Mouse (Mus musculus) lung, postnatal 25 days (tissue): Measurements from ENCODE around the gene Zfr2.
A peak's percentile ranks its signal among the peaks of the same experiment; 100 is the strongest.
"Not testable (repeated sequence)": the region's sequence is repeated elsewhere in the genome, so short reads cannot be mapped to it uniquely, and the experiment has no call there.

Experiments used
- DNase-seq: peaks from one replicate; pipeline ENCODE4 v3.0.0; 2022; ENCODE audit warnings: low spot score

Gene Zfr2

GRCm38 (mm10) chr10:81202978-81203720, 29.8 kb upstream of the Zfr2 start:
- no peak for DNase-seq

- DNase-seq: no peak
Observed at GRCm38 (mm10) chr10:81204137-81204536, 28.8 kb upstream of the Zfr2 start.

DNA sequence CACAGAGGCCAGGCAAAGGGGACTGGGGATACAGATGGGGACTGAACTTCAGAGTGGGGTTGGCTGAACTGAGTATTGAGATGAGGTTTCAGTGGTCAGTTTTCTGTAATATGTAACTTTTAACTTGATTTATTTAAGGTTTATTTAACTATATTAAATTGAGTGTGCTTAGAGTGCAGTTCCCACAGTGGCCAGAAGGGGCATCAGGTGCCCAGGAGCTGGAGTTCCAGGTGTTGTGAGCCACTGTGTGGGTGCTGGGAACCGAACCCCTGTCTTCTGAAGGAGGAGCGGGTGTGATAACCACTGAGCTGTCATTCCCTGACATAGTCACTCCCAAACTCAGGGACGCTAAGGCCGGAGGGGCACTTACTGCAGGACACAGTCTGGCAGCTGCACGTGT, 22.8 kb upstream of the Zfr2 start:
- no peak for DNase-seq

- DNase-seq: no peak
Observed at GRCm38 (mm10) chr10:81216260-81216659, 16.7 kb upstream of the Zfr2 start.

- DNase-seq: no peak
Observed at GRCm38 (mm10) chr10:81216810-81217209, 16.1 kb upstream of the Zfr2 start.

DNA sequence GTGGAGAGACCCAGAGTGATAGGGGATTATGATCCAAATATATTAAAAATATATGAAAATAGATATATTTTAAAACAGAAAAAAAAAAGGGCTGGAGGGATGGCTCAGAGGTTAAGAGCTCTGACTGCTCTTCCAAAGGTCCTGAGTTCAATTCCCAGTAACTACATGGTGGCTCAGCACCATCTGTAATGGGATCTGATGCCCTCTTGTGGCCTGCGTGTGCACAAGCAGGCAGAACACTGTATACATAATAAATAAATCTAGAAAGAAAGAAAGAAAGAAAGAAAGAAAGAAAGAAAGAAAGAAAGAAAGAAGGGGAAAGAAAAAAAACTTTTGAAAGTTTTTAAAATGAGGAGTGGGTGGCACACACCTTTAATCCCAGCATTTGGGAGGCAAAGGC, 15.7 kb upstream of the Zfr2 start:
- peak; percentile 30 for DNase-seq

DNA sequence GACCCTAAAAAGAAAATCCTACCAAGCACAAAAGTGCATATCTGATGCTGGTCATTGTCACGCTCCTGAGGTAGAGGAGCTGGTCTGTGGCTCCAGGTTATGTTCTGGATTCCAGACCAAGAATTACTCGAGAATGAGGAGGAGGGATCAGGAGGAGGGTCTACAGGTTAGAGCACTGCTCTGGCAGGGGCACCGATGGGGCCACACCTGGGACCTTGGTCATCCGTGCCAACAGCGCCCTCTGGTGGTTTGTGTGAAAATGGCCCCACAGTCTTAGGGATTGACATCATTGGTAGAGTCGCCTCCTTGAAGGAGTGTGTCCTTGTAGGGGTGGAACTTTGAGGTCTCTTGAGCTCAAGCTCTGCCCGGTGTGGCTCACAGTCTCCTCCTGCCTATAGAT, 15.0 kb upstream of the Zfr2 start:
- peak; percentile 73 for DNase-seq

DNA sequence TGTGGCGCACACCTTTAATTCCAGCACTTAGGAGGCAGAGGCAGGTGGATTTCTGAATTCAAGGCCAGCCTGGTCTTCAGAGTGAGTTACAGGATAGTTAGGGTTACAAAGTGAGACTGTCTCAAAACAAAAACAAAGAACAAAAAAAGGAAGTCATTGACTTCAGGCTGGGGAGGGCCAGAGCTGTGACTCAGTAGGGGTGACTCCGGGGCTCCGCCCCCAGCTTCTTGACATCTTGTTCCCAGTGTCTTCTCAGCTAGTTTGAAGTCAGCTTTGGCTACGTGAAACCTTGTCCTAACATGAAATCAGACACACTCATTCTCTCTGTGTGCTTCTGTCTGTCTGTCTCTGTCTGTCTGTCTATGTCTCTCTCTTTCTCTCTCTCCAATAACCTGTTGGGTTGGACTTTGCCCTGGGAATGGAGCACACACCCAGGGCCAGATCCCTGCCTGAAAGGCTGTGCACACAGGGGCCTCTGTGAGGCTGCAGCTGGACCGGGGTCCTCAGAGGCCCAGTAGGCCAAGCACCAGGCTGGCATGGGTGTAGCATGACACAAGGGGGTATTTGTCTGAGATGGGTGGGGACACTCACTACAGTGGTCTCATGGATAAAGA, 11.4 kb upstream of the Zfr2 start:
- DNase-seq: no peak

- not testable (repeated sequence) for DNase-seq
Observed at GRCm38 (mm10) chr10:81223731-81224130, 9.2 kb upstream of the Zfr2 start.

DNA sequence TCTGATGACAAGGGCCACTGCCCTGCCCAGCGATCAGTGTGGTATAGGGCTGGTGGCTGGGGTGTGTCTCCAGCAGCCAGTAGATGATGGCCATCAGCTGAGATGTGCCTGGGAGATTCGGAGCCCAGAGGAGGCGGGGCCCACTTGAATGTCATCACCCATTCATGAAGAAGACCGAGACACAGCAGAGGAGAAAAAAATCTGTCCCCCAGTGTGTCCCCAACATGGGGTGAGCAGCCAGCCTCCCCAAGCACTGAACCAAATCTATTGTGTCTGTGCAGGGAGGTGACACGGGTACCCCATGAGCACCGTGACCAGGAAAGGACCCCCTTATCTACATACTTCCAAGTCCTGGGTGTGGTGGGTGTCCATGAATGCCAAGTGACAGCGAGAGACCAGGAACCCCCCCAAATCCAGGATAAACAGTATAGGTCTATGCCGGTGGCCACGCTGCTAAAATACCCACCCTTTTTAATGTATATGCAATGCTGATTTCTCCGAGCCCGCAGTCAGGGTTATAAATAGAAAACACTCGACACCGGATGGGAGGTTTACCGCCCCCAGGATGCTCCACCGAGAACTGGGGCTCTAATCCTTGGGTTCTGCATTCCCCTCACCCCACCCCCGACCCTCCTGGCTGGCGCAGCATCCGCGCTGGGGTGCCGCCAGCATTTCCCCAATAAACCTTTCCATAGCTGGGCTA, 3.1 kb upstream of the Zfr2 start:
- no peak for DNase-seq

DNA sequence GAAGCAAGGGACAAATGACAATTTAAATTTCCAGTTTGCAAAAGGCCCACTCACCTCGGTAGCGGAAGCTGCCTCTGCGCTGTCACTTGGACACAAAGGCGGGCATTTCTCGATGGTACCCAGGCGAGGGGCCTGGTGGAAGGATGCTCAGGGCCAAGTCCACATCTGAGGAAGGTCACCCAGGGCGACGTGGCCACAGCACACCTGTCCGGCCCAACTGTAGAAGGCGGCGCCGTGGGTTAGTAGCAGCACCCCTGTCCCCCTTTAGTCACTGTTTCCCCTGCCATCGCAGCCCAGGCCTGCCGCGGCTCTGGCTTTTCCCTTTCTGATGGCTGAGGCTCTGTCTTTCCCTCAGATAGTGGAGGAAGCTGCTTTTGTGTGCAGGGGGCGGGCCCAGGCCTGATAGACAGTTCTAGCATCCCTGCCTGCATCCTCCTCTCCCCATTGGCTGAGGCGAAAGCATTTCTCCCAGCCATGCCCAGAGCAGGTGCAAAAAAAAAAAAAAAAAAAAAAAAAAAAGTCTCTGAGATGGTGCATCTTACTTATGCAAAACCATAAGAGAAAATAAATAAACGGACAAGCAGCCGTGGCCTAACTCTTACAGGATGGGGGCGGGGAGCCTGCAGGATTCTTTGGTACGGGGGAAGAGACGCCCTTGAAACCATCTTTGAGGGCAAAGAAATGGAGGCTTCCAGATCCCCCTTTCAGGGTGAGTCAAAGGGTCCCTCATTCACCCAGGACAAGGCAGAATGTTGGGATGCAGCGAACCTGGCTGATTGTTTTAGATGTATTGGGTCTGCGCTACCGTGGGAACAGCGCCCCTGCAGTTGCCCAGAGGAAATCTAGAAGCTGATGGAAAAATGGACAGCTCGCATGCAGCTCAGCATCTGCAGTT, 2.3 kb upstream of the Zfr2 start, which contains the start of gene Atcay:
Gene Atcay (minus strand): TSS at position 396 of the 895 bp plus-strand sequence.
- no peak for DNase-seq

DNA sequence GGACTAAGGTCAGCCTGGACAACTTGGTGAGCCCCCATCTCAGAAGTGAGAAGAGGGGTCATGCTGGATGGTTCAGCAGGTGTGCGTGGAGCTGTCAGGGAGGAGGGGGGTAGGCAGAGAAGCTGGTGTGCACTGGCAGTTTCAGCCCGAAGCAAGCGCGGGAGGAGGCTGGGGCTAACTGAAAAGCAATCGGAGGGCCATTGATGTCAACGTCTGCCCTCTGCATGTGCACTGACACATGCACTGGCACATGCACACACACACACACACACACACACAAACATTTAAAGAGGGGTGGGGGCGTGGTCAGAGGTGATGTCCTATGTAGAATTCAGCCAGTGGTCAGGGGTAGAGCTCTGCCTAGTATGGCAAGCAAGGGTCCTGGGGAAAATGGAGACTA, 1.5 kb upstream of the Zfr2 start:
- no peak for DNase-seq

DNA sequence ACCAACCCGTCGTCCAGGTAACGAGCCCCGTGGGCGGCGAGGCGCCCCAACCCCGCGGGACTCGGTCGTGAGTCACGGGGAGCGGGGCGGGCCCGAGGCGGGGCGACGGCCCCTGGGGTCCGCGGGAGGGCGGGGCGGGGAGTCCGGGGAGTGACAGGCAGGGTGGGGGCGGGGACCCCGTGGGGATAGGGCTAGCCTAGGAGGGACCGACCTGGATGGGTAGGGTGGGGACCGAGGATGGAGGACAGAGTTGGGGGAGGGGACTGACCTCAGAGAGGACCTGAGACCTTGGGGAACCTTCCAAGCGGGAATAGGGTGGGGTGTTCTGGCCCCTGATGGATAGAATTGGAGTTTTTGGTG, 251 bp downstream of the Zfr2 start:
- DNase-seq: no peak

DNA sequence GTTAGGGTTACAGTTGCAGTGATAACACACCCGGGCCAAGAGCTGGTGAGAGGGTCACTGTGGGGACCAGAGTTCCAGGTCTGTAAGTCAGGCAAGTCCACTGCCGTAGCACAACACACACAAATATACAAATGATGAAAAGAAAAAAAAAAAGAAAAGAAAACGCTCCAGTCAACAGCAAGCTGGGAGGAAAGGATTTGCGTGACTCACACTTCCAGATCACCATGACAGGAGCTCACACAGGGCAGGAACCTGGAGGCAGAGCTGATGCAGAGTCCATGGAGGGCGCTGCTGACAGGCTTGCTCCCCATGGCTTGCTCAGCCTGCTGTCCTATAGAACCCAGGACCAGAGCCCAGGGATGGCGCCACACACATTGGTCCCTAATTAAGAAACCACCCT, 1.3 kb downstream of the Zfr2 start:
- no peak for DNase-seq

GRCm38 (mm10) chr10:81236471-81237268, 3.7 kb downstream of the Zfr2 start:
- no peak for DNase-seq

DNA sequence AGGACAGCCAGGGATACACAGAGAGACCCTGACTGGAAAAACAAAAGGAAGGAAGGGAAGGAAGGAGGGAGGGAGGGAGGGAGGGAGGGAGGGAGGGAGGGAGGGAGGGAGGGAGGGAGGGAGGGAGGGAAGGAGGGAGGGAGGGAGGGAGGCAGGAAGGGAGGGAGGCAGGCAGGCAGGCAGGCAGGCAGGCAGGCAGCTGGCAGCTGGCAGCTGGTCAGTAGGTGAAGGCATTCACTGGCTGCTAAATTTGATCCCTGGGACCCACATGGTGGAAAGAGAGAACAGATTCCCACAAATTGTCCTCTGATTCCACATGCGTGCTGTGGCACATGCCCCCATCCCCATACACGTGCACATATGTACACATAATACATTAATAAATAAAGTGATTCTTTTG, 5.7 kb downstream of the Zfr2 start:
- DNase-seq: no peak

- peak; percentile 35 for DNase-seq
Observed at GRCm38 (mm10) chr10:81240876-81241275, 7.9 kb downstream of the Zfr2 start.

GRCm38 (mm10) chr10:81242021-81242420, 9.1 kb downstream of the Zfr2 start:
- no peak for DNase-seq

- DNase-seq: no peak
Observed at GRCm38 (mm10) chr10:81244146-81244545, 11.2 kb downstream of the Zfr2 start.

DNA sequence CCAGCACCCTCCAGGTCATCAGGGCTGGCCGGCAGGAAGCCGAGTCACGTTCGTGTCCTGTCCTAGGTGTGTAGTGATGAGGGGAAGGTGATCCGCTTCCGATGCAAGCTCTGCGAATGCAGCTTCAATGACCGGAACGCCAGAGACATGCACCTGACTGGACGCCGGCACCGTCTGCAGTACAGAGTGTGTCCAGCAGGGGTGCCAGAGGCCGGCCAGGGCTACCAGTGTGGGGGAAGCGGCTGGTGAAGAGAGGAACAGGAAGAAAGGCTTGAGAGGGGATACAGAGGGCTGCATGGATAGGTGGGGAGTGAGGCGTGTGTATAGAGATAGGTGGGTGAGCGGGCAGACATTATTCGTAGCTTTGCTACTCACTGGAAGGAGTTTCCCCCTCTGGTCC, 11.6 kb downstream of the Zfr2 start:
- peak; percentile 75 for DNase-seq

- DNase-seq: no peak
Observed at GRCm38 (mm10) chr10:81245166-81245565, 12.2 kb downstream of the Zfr2 start.
